Mouse (Mus musculus) myocyte (in vitro differentiated cells): Measurements from ENCODE around the gene Myo15b.

Experiments used
- CEBPB ChIP-seq: IDR thresholded peaks from 2 replicates; pipeline ENCODE4 v1.6.1; 2011; ENCODE audit warnings: mild to moderate bottlenecking, moderate library complexity; ENCODE audit not compliant: poor library complexity, insufficient read depth, severe bottlenecking
- E2F4 ChIP-seq: IDR thresholded peaks from one replicate; pipeline ENCODE4 v1.6.1; 2011; ENCODE audit warnings: mild to moderate bottlenecking, control low read depth, moderate library complexity; ENCODE audit not compliant: insufficient read depth
- MAX ChIP-seq: IDR thresholded peaks from one replicate; pipeline ENCODE4 v1.6.1; 2011; ENCODE audit warnings: low read depth, mild to moderate bottlenecking, control low read depth
- POLR2A ChIP-seq: IDR thresholded peaks from one replicate; pipeline ENCODE4 v1.6.1; 2011; ENCODE audit warnings: low read depth, mild to moderate bottlenecking, control low read depth, moderate library complexity; ENCODE audit not compliant: insufficient read length
- POLR2AphosphoS2 ChIP-seq: IDR thresholded peaks from one replicate; pipeline ENCODE4 v1.6.1; 2011; ENCODE audit warnings: low read depth, control low read depth; ENCODE audit not compliant: insufficient read length
- SRF ChIP-seq: IDR thresholded peaks from one replicate; pipeline ENCODE4 v1.6.1; 2011; ENCODE audit warnings: low read depth; ENCODE audit not compliant: control insufficient read depth, insufficient read length
- USF1 ChIP-seq: IDR thresholded peaks from one replicate; pipeline ENCODE4 v1.6.1; 2011; ENCODE audit warnings: low read depth, mild to moderate bottlenecking, control low read depth, moderate library complexity

GRCm38 (mm10) chr11:115817331-115817730 is 40.9 kb upstream of the Myo15b start:
- no peak for TF ChIP-seq POLR2A
- no peak for TF ChIP-seq CEBPB
- TF ChIP-seq POLR2AphosphoS2 = no peak
- no peak for TF ChIP-seq USF1
- no peak for TF ChIP-seq MAX
- TF ChIP-seq SRF = no peak
- TF ChIP-seq E2F4 = no peak
